In genomic region chr2:34843211-34843939, GRCm38 (mm10) we compare ENCODE assay signal across 11 mouse cellular contexts. TPM values are rescaled to one million over a fixed set of nuclear protein-coding genes. Genes with fewer than 3 reads are reported as not detected.
DNase-seq lines count a peak whose midpoint lies in the region; ATAC-seq and TF ChIP-seq lines count a peak whose summit lies in the region.
"Had no signal": no experiment of that assay in that cellular context is flagged by ENCODE, and none has a peak within 500 bp of the region (broad histone marks: within the 10 kb centered on the region; RNA-seq: fewer than 3 reads in every experiment).

No protein-coding gene starts in this region.

- 72% methylated on average over 11 of the region's 11 CpGs for WGBS in lung, postnatal 0 days

- H3K4me3 ChIP-seq in lung, postnatal 0 days (ENCODE audit: low read depth, low read length): no peak overlapping the region
- H3K4me3 ChIP-seq: intestine, embryonic 15.5 days; liver, embryonic 13.5 days had no signal

- ATAC-seq in lung, postnatal 0 days: peak; percentile 85
- no peak for ATAC-seq in activated CD4-positive, CD25-positive, alpha-beta regulatory T cell, adult 4 months
- ATAC-seq: intestine, embryonic 15.5 days had no signal

- H3K9me3 ChIP-seq in lung, postnatal 0 days (ENCODE audit: low read length): no peaks in the 10 kb centered on the region
- H3K9me3 ChIP-seq: intestine, embryonic 15.5 days; liver, embryonic 13.5 days had no signal

- no peak for TF ChIP-seq CTCF in lung, postnatal 0 days (IDR thresholded peaks at IDR 0.05)

- no peak overlapping the region for H3K4me2 ChIP-seq in lung, postnatal 0 days (replicated peaks; ENCODE audit: low read depth, low read length)
- H3K4me2 ChIP-seq: intestine, embryonic 15.5 days; liver, embryonic 13.5 days had no signal

- H3K27me3 ChIP-seq in lung, postnatal 0 days (replicated peaks; ENCODE audit: insufficient read depth, low read length): no peaks in the 10 kb centered on the region
- H3K27me3 ChIP-seq: intestine, embryonic 15.5 days; liver, embryonic 13.5 days had no signal

- H3K27ac ChIP-seq in lung, postnatal 0 days (ENCODE audit: low read length): peak overlapping the region; percentile 59; the same call in 1 of the 2 replicates
- H3K27ac ChIP-seq: intestine, embryonic 15.5 days; liver, embryonic 13.5 days had no signal

- TF ChIP-seq EP300 in lung, postnatal 0 days (IDR thresholded peaks at IDR 0.05): peak; percentile 73

- H3K9ac ChIP-seq in lung, postnatal 0 days (replicated peaks; ENCODE audit: low read depth): no peak overlapping the region
- H3K9ac ChIP-seq: intestine, embryonic 15.5 days; liver, embryonic 13.5 days had no signal

- no peaks in the 10 kb centered on the region for H3K4me1 ChIP-seq in lung, postnatal 0 days (ENCODE audit: insufficient read depth, low read depth, low read length)
- H3K4me1 ChIP-seq: intestine, embryonic 15.5 days; liver, embryonic 13.5 days had no signal

- peak; percentile 68 to 86 for DNase-seq in adrenal gland, adult (ENCODE audit: inconsistent age in 2 of 2, low spot score in 1 of 2)
- no peak for DNase-seq in adrenal gland, postnatal 4 days (ENCODE audit: low spot score in 2 of 2)
- peak; percentile 80 for DNase-seq in ZHBTc4 (ENCODE audit: low read depth, low spot score)
- peak; percentile 80 to 83 for DNase-seq in heart, adult 9 months (ENCODE audit: low spot score in 2 of 2)
- DNase-seq in lung, postnatal 0 days (ENCODE audit: low spot score): peak; percentile 25
- DNase-seq in adipocyte (ENCODE audit: low spot score): no peak
- DNase-seq in cerebellum, postnatal 14 days: no peak
- DNase-seq: liver, embryonic 13.5 days had no signal

- H3K36me3 ChIP-seq in lung, postnatal 0 days (ENCODE audit: insufficient read depth, low read length): no peaks in the 10 kb centered on the region
- H3K36me3 ChIP-seq: intestine, embryonic 15.5 days; liver, embryonic 13.5 days had no signal

RNA-seq across cellular contexts. Expression of gene Gm34653, which starts 10.6 kb away (rescaled TPM):
- total RNA-seq in adrenal gland, postnatal 4 days (2021): under 1 TPM in 1 of 2 experiments, not detected in 1; 0.17 TPM
- polyA plus RNA-seq in lung, postnatal 0 days (2015; fragmentation: Nextera tagmentation; extraction: Ambion mirVana): not detected in 2 replicates
- polyA plus RNA-seq in activated CD4-positive, CD25-positive, alpha-beta regulatory T cell, adult 4 months (2017; shearing (Covaris generic)): not detected
- polyA plus RNA-seq: intestine, embryonic 15.5 days; small intestine, adult 2 months had no signal

RNA-seq across cellular contexts. Expression of gene Fbxw2, which starts 17.3 kb away (rescaled TPM):
- 10 to 100 TPM; 70.4 to 77.6 TPM for total RNA-seq in adrenal gland, postnatal 4 days (2021)
- polyA plus RNA-seq in lung, postnatal 0 days (2015; fragmentation: Nextera tagmentation; extraction: Ambion mirVana): 86.6 and 87.3 TPM in 2 replicates
- 10 to 100 TPM; 69.1 to 87.0 TPM for polyA plus RNA-seq in activated CD4-positive, CD25-positive, alpha-beta regulatory T cell, adult 4 months (2017; shearing (Covaris generic))

RNA-seq across cellular contexts. Expression of gene Cutal, which starts 30.8 kb away (rescaled TPM):
- total RNA-seq in adrenal gland, postnatal 4 days (2021): 1 to 10 TPM; 2.4 to 3.0 TPM
- polyA plus RNA-seq in lung, postnatal 0 days (2015; fragmentation: Nextera tagmentation; extraction: Ambion mirVana): 5.4 and 7.2 TPM in 2 replicates
- polyA plus RNA-seq in activated CD4-positive, CD25-positive, alpha-beta regulatory T cell, adult 4 months (2017; shearing (Covaris generic)): not detected

RNA-seq across cellular contexts. Expression of gene Psmd5, which starts 31.4 kb away (rescaled TPM):
- 10 to 100 TPM; 41.5 to 41.7 TPM for total RNA-seq in adrenal gland, postnatal 4 days (2021)
- 61.2 and 64.7 TPM in 2 replicates for polyA plus RNA-seq in lung, postnatal 0 days (2015; fragmentation: Nextera tagmentation; extraction: Ambion mirVana)
- polyA plus RNA-seq in activated CD4-positive, CD25-positive, alpha-beta regulatory T cell, adult 4 months (2017; shearing (Covaris generic)): 10 to 100 TPM; 61.0 to 74.1 TPM

RNA-seq across cellular contexts. Expression of gene Rabepk, which starts 43.7 kb away (rescaled TPM):
- total RNA-seq in adrenal gland, postnatal 4 days (2021): 10 to 100 TPM; 29.7 to 31.4 TPM
- 18.5 and 19.6 TPM in 2 replicates for polyA plus RNA-seq in lung, postnatal 0 days (2015; fragmentation: Nextera tagmentation; extraction: Ambion mirVana)
- 10 to 100 TPM; 48.7 to 64.7 TPM for polyA plus RNA-seq in activated CD4-positive, CD25-positive, alpha-beta regulatory T cell, adult 4 months (2017; shearing (Covaris generic))

Comparison
In these comparisons a context has a peak if more than half of its experiments do, and no peak if none do; other contexts are left out.
1. DNase-seq: peak in adrenal gland, adult (2 of 2), ZHBTc4 (single experiment), heart, adult 9 months (2 of 2) and lung, postnatal 0 days (single experiment); none in adrenal gland, postnatal 4 days (0 of 2), adipocyte (single experiment) and cerebellum, postnatal 14 days (0 of 2).